Mouse (Mus musculus) stomach, embryonic 15.5 days (tissue): ENCODE measurements around the gene Ftsj3. TPM values are rescaled to one million over a fixed set of nuclear protein-coding genes. Genes with fewer than 3 reads are reported as not detected.

ENCODE experiments used
- polyA plus RNA-seq: library from polyadenylated mRNA; unstranded; fragments of >200 nt; fragmentation: Nextera tagmentation; extraction: Ambion mirVana; gene quantifications from 2 replicates; pipeline ENCODE4 v1.2.1, GENCODE M21; 2015

Ftsj3 gene
- polyA plus RNA-seq, 1 experiment from 2014 or later: 49.7 TPM

Other genes with a start within 250 kb of the Ftsj3 start
- gene Kcnh6, start 248.0 kb downstream of the Ftsj3 start, polyA plus RNA-seq: 0.80 and 1.3 TPM in 2 replicates
- 54.6 and 57.6 TPM in 2 replicates for gene Dcaf7, start 219.2 kb downstream of the Ftsj3 start, polyA plus RNA-seq
- 9.8 and 11.5 TPM in 2 replicates for gene Taco1, start 190.0 kb downstream of the Ftsj3 start, polyA plus RNA-seq
- gene Map3k3, start 171.5 kb downstream of the Ftsj3 start, polyA plus RNA-seq: 18.0 and 19.5 TPM in 2 replicates
- not detected in 2 replicates for gene Gm10840, start 95.2 kb downstream of the Ftsj3 start, polyA plus RNA-seq
- 117 and 136 TPM in 2 replicates for gene Limd2, start 95.2 kb downstream of the Ftsj3 start, polyA plus RNA-seq
- gene Strada, start 53.9 kb downstream of the Ftsj3 start, polyA plus RNA-seq: 16.7 and 18.6 TPM in 2 replicates
- gene Ccdc47, start 39.7 kb downstream of the Ftsj3 start, polyA plus RNA-seq: 92.1 and 95.0 TPM in 2 replicates
- gene Ddx42, start 39.2 kb downstream of the Ftsj3 start, polyA plus RNA-seq: 58.1 and 66.2 TPM in 2 replicates
- gene Psmc5, start 75 bp upstream of the Ftsj3 start, polyA plus RNA-seq: 242 and 266 TPM in 2 replicates
- gene Smarcd2, start 16.9 kb upstream of the Ftsj3 start, polyA plus RNA-seq: 70.2 and 78.3 TPM in 2 replicates
- 0.27 and 0.28 TPM in 2 replicates for gene Tcam1, start 20.6 kb upstream of the Ftsj3 start, polyA plus RNA-seq
- gene Gh, start 45.8 kb upstream of the Ftsj3 start, polyA plus RNA-seq: not detected in 2 replicates
- 3.5 and 3.7 TPM in 2 replicates for gene Cd79b, start 58.7 kb upstream of the Ftsj3 start, polyA plus RNA-seq
- 0.03 and 0.05 TPM in 2 replicates for gene Scn4a, start 97.2 kb upstream of the Ftsj3 start, polyA plus RNA-seq
- 0.31 and 0.66 TPM in 2 replicates for gene Prr29, start 109.4 kb upstream of the Ftsj3 start, polyA plus RNA-seq
- gene Icam2, start 132.0 kb upstream of the Ftsj3 start, polyA plus RNA-seq: 35.3 and 38.5 TPM in 2 replicates
- 7.5 and 9.4 TPM in 2 replicates for gene Ern1, start 231.8 kb upstream of the Ftsj3 start, polyA plus RNA-seq